Mouse (Mus musculus): ENCODE measurements around the gene Arl8a. TPM values are rescaled to one million over a fixed set of nuclear protein-coding genes. Genes with fewer than 3 reads are reported as not detected.

The Arl8a gene
- polyA plus RNA-seq, 1 experiment: 51.4 TPM

DNA sequence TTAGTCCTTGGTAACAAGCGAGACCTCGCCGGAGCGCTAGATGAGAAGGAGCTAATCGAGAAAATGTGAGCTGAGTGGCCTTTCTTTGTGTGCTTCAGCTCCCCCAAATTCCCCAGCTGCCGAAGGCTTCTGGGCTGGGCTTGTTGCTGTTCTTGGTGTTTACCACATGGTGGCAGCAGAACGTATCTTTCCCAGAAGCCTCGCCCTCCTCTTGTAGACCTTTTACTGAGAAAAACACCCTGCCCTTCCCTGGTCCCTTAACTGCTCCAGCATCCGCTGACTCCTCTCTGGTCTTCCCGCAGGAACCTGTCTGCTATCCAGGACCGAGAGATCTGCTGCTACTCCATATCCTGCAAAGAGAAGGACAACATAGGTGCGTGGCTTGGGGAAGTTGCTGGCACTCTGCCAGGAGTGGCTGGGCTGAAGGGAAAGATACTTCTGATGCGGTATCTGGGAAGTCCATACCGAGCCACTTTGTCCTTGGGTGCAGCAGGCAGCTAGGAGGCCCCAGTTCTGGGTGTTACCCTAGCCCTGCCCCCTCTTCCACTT, 7.9 kb downstream of the Arl8a start:
- Histone ChIP-seq H3ac (ENCODE audit: control insufficient read depth, insufficient read length, low read depth) (peak overlapping the region; percentile 45), H3K36me3 (ENCODE audit: control insufficient read depth, insufficient read depth) (peaks cover 36% of the 10 kb centered on the region), H3K4me3 (ENCODE audit: insufficient read depth, poor library complexity, severe bottlenecking) (no peak overlapping the region), H3K79me3 (ENCODE audit: low read depth) (peaks cover 17% of the 10 kb centered on the region), H3K79me2 (ENCODE audit: control insufficient read depth, insufficient read depth) (peaks cover 31% of the 10 kb centered on the region), H3K27me3 (ENCODE audit: control insufficient read depth, insufficient read depth, insufficient read length) (no peaks in the 10 kb centered on the region)
- TF ChIP-seq MAX (IDR thresholded peaks at IDR 0.05) (no peak), CEBPB (IDR thresholded peaks at IDR 0.05; ENCODE audit: low read depth) (no peak), CTCF (IDR thresholded peaks at IDR 0.05; ENCODE audit: control insufficient read depth, insufficient read depth, insufficient read length) (peak; percentile 8), MYOG (IDR thresholded peaks at IDR 0.05; ENCODE audit: control insufficient read depth, extremely low read depth, insufficient read length) (no peak), FOSL1 (IDR thresholded peaks at IDR 0.05; ENCODE audit: insufficient read depth, low read length, poor library complexity, severe bottlenecking) (no peak), USF1 (IDR thresholded peaks at IDR 0.05; ENCODE audit: low read depth) (no peak), MYOD1 (IDR thresholded peaks at IDR 0.05; ENCODE audit: control insufficient read depth, insufficient read length, low read depth) (no peak)

GRCm38 (mm10) chr1:135156300-135156699, 9.7 kb downstream of the Arl8a start:
- Histone ChIP-seq H3K4me3 (ENCODE audit: insufficient read depth, poor library complexity, severe bottlenecking) (no peak overlapping the region), H3K36me3 (ENCODE audit: control insufficient read depth, insufficient read depth) (peaks cover 36% of the 10 kb centered on the region), H3K27me3 (ENCODE audit: control insufficient read depth, insufficient read depth, insufficient read length) (no peaks in the 10 kb centered on the region), H3K79me3 (ENCODE audit: low read depth) (peaks cover 7% of the 10 kb centered on the region), H3K79me2 (ENCODE audit: control insufficient read depth, insufficient read depth) (peaks cover 13% of the 10 kb centered on the region), H3ac (ENCODE audit: control insufficient read depth, insufficient read length, low read depth) (no peak overlapping the region)
- TF ChIP-seq CTCF (IDR thresholded peaks at IDR 0.05; ENCODE audit: control insufficient read depth, insufficient read depth, insufficient read length) (no peak), MAX (IDR thresholded peaks at IDR 0.05) (no peak)

DNA sequence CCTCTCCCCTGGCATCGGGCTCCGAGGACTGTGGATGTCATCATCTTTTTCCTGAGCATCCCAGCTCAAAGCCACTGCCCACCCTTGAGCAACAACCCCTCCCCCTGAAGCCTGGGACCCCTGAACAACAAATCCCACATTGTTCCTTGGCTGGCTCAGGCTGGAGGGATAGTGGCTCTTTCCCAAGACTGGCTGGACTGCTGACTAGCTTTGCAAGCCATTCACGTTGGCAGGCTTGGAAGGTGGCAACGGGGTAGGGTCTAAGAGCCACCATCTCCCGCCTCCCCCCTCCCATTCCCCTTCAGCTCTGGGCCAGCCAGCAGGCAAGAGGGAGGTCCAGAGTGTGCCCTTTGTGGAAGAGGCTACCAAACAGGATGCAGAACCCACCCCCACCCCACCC, 12.0 kb downstream of the Arl8a start:
- Histone ChIP-seq H3K79me2 (ENCODE audit: control insufficient read depth, insufficient read depth) (no peaks in the 10 kb centered on the region), H3K36me3 (ENCODE audit: control insufficient read depth, insufficient read depth) (peaks cover 27% of the 10 kb centered on the region), H3K27me3 (ENCODE audit: control insufficient read depth, insufficient read depth, insufficient read length) (no peaks in the 10 kb centered on the region), H3ac (ENCODE audit: control insufficient read depth, insufficient read length, low read depth) (no peak overlapping the region), H3K4me3 (ENCODE audit: insufficient read depth, poor library complexity, severe bottlenecking) (no peak overlapping the region), H3K79me3 (ENCODE audit: low read depth) (no peaks in the 10 kb centered on the region)
- TF ChIP-seq CTCF (IDR thresholded peaks at IDR 0.05; ENCODE audit: control insufficient read depth, insufficient read depth, insufficient read length) (no peak), FOSL1 (IDR thresholded peaks at IDR 0.05; ENCODE audit: insufficient read depth, low read length, poor library complexity, severe bottlenecking) (no peak), MYOD1 (IDR thresholded peaks at IDR 0.05; ENCODE audit: control insufficient read depth, insufficient read length, low read depth) (no peak), USF1 (IDR thresholded peaks at IDR 0.05; ENCODE audit: low read depth) (no peak), MYOG (IDR thresholded peaks at IDR 0.05; ENCODE audit: control insufficient read depth, extremely low read depth, insufficient read length) (no peak), CEBPB (IDR thresholded peaks at IDR 0.05; ENCODE audit: low read depth) (no peak), MAX (IDR thresholded peaks at IDR 0.05) (no peak)

DNA sequence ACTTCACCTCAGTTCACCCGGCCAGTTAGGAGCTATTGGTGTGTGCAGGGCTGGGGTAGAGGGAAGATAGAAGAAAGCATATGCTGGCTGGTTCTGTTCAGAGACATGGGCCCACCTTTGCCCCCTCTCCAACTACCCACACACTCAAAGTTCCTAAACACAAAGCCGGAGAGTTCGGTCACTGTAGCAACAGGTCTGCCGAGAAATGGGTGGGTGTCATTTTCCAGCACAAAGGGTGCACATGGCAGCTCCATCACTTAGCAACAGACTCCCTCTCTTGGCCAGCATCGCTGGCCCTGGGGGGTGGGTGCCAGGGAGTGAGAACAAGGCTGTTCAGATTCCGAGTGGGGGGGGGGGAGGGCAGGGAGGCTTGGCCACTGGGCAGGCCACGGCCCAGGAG, 12.4 kb downstream of the Arl8a start:
- H3K4me3 ChIP-seq (ENCODE audit: insufficient read depth, poor library complexity, severe bottlenecking): no peak overlapping the region

DNA sequence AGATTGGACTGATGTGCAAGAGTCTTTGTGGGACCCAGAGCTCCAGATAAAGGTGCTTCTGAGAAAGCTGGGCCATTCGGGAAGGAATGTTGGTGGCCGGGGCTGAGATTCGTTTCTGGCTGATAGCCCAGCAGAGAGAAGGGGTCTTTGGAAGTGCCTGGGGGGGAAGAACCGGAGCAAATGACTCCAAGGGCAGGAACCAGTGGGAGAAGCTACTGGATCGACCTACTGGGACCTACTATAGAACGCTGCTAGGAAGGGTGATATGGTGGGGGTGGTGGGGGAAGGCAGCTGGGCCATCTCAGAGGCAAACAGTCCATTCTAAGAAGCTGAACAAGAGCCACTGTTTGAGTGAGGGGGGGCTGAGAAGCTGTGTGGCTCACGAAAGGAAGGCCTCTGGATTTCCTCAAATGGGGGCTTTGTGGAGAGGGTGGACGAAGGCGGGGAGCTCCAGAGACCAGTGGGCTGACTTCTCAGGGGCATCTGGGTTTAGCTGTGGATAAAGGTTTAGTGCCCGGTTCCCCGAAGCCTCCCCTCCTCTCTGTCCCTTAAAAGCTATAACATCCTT, 13.0 kb downstream of the Arl8a start:
- Histone ChIP-seq H3K79me3 (ENCODE audit: low read depth) (no peaks in the 10 kb centered on the region), H3K4me3 (ENCODE audit: insufficient read depth, poor library complexity, severe bottlenecking) (no peak overlapping the region), H3K36me3 (ENCODE audit: control insufficient read depth, insufficient read depth) (peaks cover 26% of the 10 kb centered on the region), H3K27me3 (ENCODE audit: control insufficient read depth, insufficient read depth, insufficient read length) (no peaks in the 10 kb centered on the region), H3K79me2 (ENCODE audit: control insufficient read depth, insufficient read depth) (no peaks in the 10 kb centered on the region), H3ac (ENCODE audit: control insufficient read depth, insufficient read length, low read depth) (no peak overlapping the region)
- TF ChIP-seq MYOD1 (IDR thresholded peaks at IDR 0.05; ENCODE audit: control insufficient read depth, insufficient read length, low read depth): no peak

More for the DNA sequence above, 12.4 kb downstream of the Arl8a start:
- no peak overlapping the region for H3ac ChIP-seq (ENCODE audit: control insufficient read depth, insufficient read length, low read depth)
- H3K27me3 ChIP-seq (ENCODE audit: control insufficient read depth, insufficient read depth, insufficient read length): no peaks in the 10 kb centered on the region
- H3K36me3 ChIP-seq (ENCODE audit: control insufficient read depth, insufficient read depth): peaks cover 27% of the 10 kb centered on the region
- TF ChIP-seq FOSL1 (IDR thresholded peaks at IDR 0.05; ENCODE audit: insufficient read depth, low read length, poor library complexity, severe bottlenecking) (no peak), CEBPB (IDR thresholded peaks at IDR 0.05; ENCODE audit: low read depth) (no peak), CTCF (IDR thresholded peaks at IDR 0.05; ENCODE audit: control insufficient read depth, insufficient read depth, insufficient read length) (no peak), MYOG (IDR thresholded peaks at IDR 0.05; ENCODE audit: control insufficient read depth, extremely low read depth, insufficient read length) (no peak), USF1 (IDR thresholded peaks at IDR 0.05; ENCODE audit: low read depth) (no peak), MAX (IDR thresholded peaks at IDR 0.05) (no peak), MYOD1 (IDR thresholded peaks at IDR 0.05; ENCODE audit: control insufficient read depth, insufficient read length, low read depth) (no peak)
- no peaks in the 10 kb centered on the region for H3K79me3 ChIP-seq (ENCODE audit: low read depth)
- H3K79me2 ChIP-seq (ENCODE audit: control insufficient read depth, insufficient read depth): no peaks in the 10 kb centered on the region

- H3K79me3 ChIP-seq (ENCODE audit: low read depth): no peaks in the 10 kb centered on the region
- no peaks in the 10 kb centered on the region for H3K79me2 ChIP-seq (ENCODE audit: control insufficient read depth, insufficient read depth)
- no peak overlapping the region for H3K4me3 ChIP-seq (ENCODE audit: insufficient read depth, poor library complexity, severe bottlenecking)
- H3K27me3 ChIP-seq (ENCODE audit: control insufficient read depth, insufficient read depth, insufficient read length): no peaks in the 10 kb centered on the region
- H3K36me3 ChIP-seq (ENCODE audit: control insufficient read depth, insufficient read depth): peaks cover 17% of the 10 kb centered on the region
- TF ChIP-seq CTCF (IDR thresholded peaks at IDR 0.05; ENCODE audit: control insufficient read depth, insufficient read depth, insufficient read length) (no peak), MYOG (IDR thresholded peaks at IDR 0.05; ENCODE audit: control insufficient read depth, extremely low read depth, insufficient read length) (no peak), MYOD1 (IDR thresholded peaks at IDR 0.05; ENCODE audit: control insufficient read depth, insufficient read length, low read depth) (no peak), CEBPB (IDR thresholded peaks at IDR 0.05; ENCODE audit: low read depth) (no peak), MAX (IDR thresholded peaks at IDR 0.05) (no peak), FOSL1 (IDR thresholded peaks at IDR 0.05; ENCODE audit: insufficient read depth, low read length, poor library complexity, severe bottlenecking) (no peak), USF1 (IDR thresholded peaks at IDR 0.05; ENCODE audit: low read depth) (no peak)
- no peak overlapping the region for H3ac ChIP-seq (ENCODE audit: control insufficient read depth, insufficient read length, low read depth)
These were observed 13.9 kb downstream of the Arl8a start for GRCm38 (mm10) chr1:135160411-135161050.
